Mouse (Mus musculus) stomach, embryonic 15.5 days (tissue): Measurements from ENCODE around the gene Def6. TPM values are rescaled to one million over a fixed set of nuclear protein-coding genes. Genes with fewer than 3 reads are reported as not detected.
A peak's percentile ranks its signal among the peaks of the same experiment; 100 is the strongest.
"Not testable (repeated sequence)": the region's sequence is repeated elsewhere in the genome, so short reads cannot be mapped to it uniquely, and the experiment has no call there.

ENCODE experiments used
- ATAC-seq: fragments of 200-750 bp; cut with Nextera tagmentation; 2 replicates; pipeline ENCODE4 v1.8.0; 2017; ENCODE audit warnings: low read depth, moderate number of reproducible peaks, moderate TSS enrichment; ENCODE audit not compliant: insufficient read depth, low FRiP score
- H3K27ac ChIP-seq: fragments of 300-500 bp; sonication (generic); 2 replicates; pipeline ENCODE4 v1.5.1; 2015; ENCODE audit warnings: mild to moderate bottlenecking, inconsistent platforms
- H3K27me3 ChIP-seq: fragments of 300-500 bp; sonication (generic); replicated peaks from 2 replicates; pipeline ENCODE4 v1.6.1; 2015; ENCODE audit warnings: inconsistent platforms
- H3K36me3 ChIP-seq: fragments of 300-500 bp; sonication (generic); 2 replicates; pipeline ENCODE4 v1.6.1; 2015; ENCODE audit warnings: inconsistent platforms
- H3K4me1 ChIP-seq: fragments of 300-500 bp; sonication (generic); 2 replicates; pipeline ENCODE4 v1.6.1; 2015; ENCODE audit warnings: inconsistent platforms
- H3K4me2 ChIP-seq: fragments of 300-500 bp; sonication (generic); 2 replicates; pipeline ENCODE4 v1.6.1; 2015; ENCODE audit warnings: mild to moderate bottlenecking, inconsistent platforms
- H3K4me3 ChIP-seq: fragments of 300-500 bp; sonication (generic); replicated peaks from 2 replicates; pipeline ENCODE4 v1.5.1; 2015; ENCODE audit warnings: inconsistent platforms
- H3K9ac ChIP-seq: fragments of 300-500 bp; sonication (generic); 2 replicates; pipeline ENCODE4 v1.6.1; 2015; ENCODE audit warnings: inconsistent platforms
- H3K9me3 ChIP-seq: fragments of 300-500 bp; sonication (generic); 2 replicates; pipeline ENCODE4 v1.6.1; 2016; ENCODE audit warnings: inconsistent platforms
- WGBS: fragments of 180-500 bp; shearing (Covaris S2); methylation state at CpG from one replicate; pipeline ENCODE4 v1.1.7; 2015; 5-methylcytosine and 5-hydroxymethylcytosine counted together
- polyA plus RNA-seq: library from polyadenylated mRNA; unstranded; fragments of >200 nt; fragmentation: Nextera tagmentation; extraction: Ambion mirVana; gene quantifications from 2 replicates; pipeline ENCODE4 v1.2.1, GENCODE M21; 2015

The Def6 gene
- polyA plus RNA-seq, 1 experiment from 2014 or later = 9.6 TPM

DNA sequence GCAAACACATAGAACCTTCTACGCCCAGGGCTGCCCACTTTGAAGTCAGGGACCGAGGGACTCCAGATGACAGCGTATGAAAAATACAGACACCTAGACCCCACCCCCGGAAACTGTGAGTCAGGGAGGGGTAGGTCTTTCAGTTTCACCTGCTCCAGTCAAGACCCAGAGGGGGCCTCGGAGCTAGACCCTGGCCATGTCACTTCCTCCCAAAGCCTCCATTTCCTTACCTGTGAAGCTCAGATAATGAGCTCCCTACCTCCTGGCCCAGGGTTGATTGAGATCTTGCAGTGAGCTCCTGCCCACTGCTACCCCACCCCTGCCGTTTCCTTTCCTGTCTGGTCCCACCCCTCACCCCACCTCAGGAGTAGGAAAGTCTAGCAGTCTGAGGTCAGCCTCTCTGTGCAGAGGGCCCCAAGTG lies 4.4 kb downstream of the Def6 start:
- ATAC-seq = no peak
- H3K36me3 ChIP-seq = no peaks in the 10 kb centered on the region
- no peaks in the 10 kb centered on the region for H3K27me3 ChIP-seq
- WGBS = 69% methylated on average over 6 of the region's 6 CpGs
- H3K9me3 ChIP-seq = no peaks in the 10 kb centered on the region
- no peak overlapping the region for H3K27ac ChIP-seq
- H3K4me1 ChIP-seq = peaks cover 11% of the 10 kb centered on the region
- no peak overlapping the region for H3K4me2 ChIP-seq
- no peak overlapping the region for H3K9ac ChIP-seq
- H3K4me3 ChIP-seq = no peak overlapping the region

DNA sequence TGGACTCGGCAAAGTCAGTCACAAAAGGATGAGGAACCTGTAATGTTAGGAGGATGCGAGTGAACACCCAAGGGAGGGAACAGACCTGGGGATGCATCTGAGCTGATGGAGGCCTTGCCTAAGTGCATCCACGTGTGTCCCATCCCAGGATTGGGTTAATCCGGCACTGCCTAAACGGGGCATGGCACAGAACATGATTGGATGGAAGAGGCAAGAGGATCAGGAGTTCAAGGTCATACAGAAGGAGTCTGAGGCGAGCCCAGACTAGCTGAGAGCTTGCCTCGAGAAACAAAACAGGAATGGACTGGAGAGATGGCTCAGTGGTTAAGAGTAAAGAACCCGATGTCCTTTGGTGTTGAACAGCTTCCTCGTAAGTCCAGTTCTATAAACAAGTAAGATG lies 4.8 kb downstream of the Def6 start:
- no peak overlapping the region for H3K9ac ChIP-seq
- no peak for ATAC-seq
- 55% methylated on average over 9 of the region's 9 CpGs for WGBS

DNA sequence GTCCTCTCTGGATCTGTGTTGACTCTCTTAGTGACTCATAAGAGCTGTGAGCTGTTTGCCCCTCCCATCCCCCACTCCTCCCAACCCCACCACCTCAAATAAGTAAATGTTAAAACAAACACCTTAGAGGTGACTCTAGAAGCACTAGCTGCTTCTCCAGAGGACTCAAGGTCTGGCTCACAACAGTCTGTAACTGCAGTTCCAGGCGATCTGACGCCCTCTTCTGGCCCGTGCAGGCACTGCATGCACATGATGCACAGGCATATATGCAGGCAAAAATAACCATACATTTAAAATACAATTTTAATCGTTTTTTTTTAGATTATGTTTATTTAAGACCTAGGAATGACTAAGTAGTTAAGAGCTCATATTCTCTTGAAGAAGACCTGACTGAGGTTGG lies 5.7 kb downstream of the Def6 start:
- Histone ChIP-seq H3K36me3 (no peaks in the 10 kb centered on the region), H3K27me3 (no peaks in the 10 kb centered on the region), H3K27ac (no peak overlapping the region; the same call in 1 of the 2 replicates), H3K4me2 (no peak overlapping the region), H3K4me1 (0 out of 2 replicates have a peak, but pooled peaks cover 9% of the 10 kb centered on the region), H3K9me3 (no peaks in the 10 kb centered on the region), H3K4me3 (no peak overlapping the region), H3K9ac (no peak overlapping the region)
- ATAC-seq = peak; percentile 45; the same call in 1 of the 2 replicates
- WGBS = 28% methylated on average over 4 of the region's 4 CpGs

More for the DNA sequence above, 4.8 kb downstream of the Def6 start:
- Histone ChIP-seq H3K36me3 (no peaks in the 10 kb centered on the region), H3K4me1 (peaks cover 8% of the 10 kb centered on the region), H3K9me3 (no peaks in the 10 kb centered on the region), H3K4me2 (no peak overlapping the region), H3K4me3 (no peak overlapping the region), H3K27me3 (no peaks in the 10 kb centered on the region), H3K27ac (no peak overlapping the region; the same call in 1 of the 2 replicates)

DNA sequence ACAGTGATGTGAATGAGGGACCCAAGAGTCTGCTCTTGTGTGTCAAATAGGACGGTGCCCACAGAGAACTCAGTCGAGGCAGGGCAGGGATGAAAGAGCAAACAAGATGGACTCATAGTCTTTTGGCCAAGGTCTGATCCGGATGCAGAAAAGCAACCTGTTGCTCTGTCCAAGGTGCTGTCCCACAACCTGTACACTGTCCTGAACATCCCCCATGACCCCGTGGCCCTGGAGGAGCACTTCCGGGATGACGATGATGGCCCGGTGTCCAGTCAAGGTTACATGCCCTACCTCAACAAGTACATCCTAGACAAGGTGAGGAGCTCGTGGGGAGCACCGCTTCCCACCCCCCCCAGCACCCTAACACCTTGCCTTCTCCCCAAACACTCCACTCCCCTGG lies 9.2 kb downstream of the Def6 start:
- Histone ChIP-seq H3K4me1 (0 out of 2 replicates have a peak, but pooled peaks cover 12% of the 10 kb centered on the region), H3K9me3 (no peaks in the 10 kb centered on the region), H3K4me2 (no peak overlapping the region), H3K27me3 (no peaks in the 10 kb centered on the region), H3K27ac (no peak overlapping the region), H3K4me3 (no peak overlapping the region), H3K9ac (no peak overlapping the region), H3K36me3 (no peaks in the 10 kb centered on the region)
- ATAC-seq = no peak
- 81% methylated on average over 9 of the region's 9 CpGs for WGBS

DNA sequence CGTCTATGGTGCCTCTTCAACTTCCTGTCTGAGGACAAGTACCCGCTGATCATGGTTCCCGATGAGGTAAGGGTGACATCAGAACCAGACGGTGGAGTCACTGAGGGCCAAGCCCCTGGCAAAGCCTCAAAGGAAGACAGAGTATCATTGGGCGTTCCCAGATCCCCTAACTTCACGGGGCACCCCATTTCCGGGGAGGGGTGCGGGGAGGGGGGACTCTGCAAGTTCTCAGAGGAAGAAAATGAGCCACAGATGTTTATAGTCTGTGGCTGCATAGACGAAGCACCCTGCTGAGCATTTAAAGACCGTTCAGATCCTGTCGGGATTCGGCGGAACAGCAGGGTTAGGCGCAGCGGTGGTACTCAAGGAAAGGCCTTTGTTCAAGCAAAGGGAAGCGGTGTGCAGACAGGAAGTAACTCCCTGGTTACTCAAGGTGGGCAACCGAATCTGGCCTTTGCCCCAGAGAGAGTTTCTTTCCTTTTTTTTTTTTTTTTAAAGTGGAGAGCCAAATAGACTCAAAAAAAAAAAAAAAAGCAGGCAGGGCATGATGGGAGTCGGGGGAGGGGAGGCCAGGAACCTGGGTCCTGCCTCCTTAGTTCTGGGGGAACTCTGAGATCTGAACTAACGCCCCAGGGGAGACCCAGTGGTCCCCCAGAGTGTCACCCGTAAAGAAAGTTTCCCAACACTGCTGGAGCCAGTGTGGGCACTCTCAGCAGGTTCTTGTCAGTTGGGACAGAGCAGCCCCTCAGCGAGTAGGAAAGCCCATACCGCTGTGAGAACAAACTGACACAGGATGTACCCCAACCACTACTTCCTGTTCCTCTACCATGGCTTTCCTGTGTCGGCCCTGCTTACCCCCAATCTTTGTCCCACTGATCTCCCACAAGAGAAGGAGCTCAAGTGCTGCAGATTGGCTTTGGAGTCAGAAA lies 10.4 kb downstream of the Def6 start:
- no peak for ATAC-seq

GRCm38 (mm10) chr17:28222463-28222862 lies 14.9 kb downstream of the Def6 start:
- not testable (repeated sequence) for H3K36me3 ChIP-seq, H3K27me3 ChIP-seq, ATAC-seq, H3K9me3 ChIP-seq, H3K9ac ChIP-seq, H3K27ac ChIP-seq, H3K4me2 ChIP-seq, H3K4me3 ChIP-seq
- peaks cover 28% of the 10 kb centered on the region; the same call in 1 of the 2 replicates for H3K4me1 ChIP-seq
- WGBS = 91% methylated on average over 10 of the region's 10 CpGs

More for the DNA sequence above, 10.4 kb downstream of the Def6 start:
- H3K4me3 ChIP-seq = no peak overlapping the region
- H3K4me2 ChIP-seq = peak overlapping the region; percentile 6; the same call in 1 of the 2 replicates
- peak overlapping the region; percentile 51; the same call in 1 of the 2 replicates for H3K27ac ChIP-seq
- H3K27me3 ChIP-seq = no peaks in the 10 kb centered on the region
- 27% methylated on average over 23 of the region's 23 CpGs for WGBS
- H3K9me3 ChIP-seq = no peaks in the 10 kb centered on the region
- H3K9ac ChIP-seq = no peak overlapping the region
- 0 out of 2 replicates have a peak, but pooled peaks cover 12% of the 10 kb centered on the region for H3K4me1 ChIP-seq
- H3K36me3 ChIP-seq = no peaks in the 10 kb centered on the region

DNA sequence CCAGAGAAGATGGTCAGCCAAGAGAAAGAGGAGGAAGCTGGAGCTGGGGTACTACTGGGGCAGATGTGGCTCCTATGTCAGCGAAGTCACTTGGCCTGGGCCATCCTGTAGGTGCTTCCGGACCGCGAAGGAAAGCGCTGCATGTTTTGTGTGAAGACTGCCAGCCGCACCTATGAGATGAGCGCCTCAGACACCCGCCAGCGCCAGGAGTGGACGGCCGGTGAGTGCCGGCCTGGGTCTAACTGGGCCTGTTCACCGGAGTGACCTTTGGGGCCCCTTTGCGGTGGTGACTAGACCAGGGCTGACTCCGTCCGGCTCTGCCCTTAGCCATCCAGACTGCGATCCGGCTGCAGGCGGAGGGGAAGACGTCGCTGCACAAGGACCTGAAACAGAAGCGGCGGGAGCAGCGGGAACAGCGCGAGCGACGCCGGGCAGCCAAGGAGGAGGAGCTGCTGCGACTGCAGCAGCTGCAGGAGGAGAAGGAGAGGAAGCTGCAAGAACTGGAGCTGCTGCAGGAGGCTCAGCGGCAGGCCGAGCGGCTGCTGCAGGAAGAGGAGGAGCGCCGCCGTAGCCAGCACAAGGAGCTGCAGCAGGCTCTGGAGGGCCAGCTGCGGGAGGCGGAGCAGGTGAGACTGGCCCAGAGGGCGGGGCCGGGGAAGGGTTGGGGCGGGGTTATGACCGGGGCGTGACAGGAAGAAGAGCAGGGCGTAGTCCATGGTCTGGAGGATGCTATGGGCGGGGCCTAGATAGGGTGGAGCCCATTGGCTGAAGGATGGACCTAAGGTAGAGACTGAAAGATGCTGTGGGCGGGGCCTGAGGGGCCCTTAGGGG lies 16.2 kb downstream of the Def6 start:
- Histone ChIP-seq H3K4me2 (peak overlapping the region; percentile 99), H3K36me3 (peaks cover 5% of the 10 kb centered on the region; the same call in 1 of the 2 replicates), H3K27me3 (no peaks in the 10 kb centered on the region), H3K27ac (peak overlapping the region; percentile 91), H3K4me1 (peaks cover 21% of the 10 kb centered on the region; the same call in 1 of the 2 replicates), H3K9me3 (no peaks in the 10 kb centered on the region), H3K4me3 (peak overlapping the region; percentile 52), H3K9ac (peak overlapping the region; percentile 63)
- peak; percentile 92 for ATAC-seq
- 1% methylated on average over 46 of the region's 46 CpGs for WGBS

- no peak for ATAC-seq
- H3K4me3 ChIP-seq = no peak overlapping the region
- no peaks in the 10 kb centered on the region for H3K27me3 ChIP-seq
- peak overlapping the region; percentile 91 for H3K27ac ChIP-seq
- no peak overlapping the region for H3K4me2 ChIP-seq
- no peaks in the 10 kb centered on the region for H3K9me3 ChIP-seq
- H3K36me3 ChIP-seq = peaks cover 5% of the 10 kb centered on the region; the same call in 1 of the 2 replicates
- H3K9ac ChIP-seq = no peak overlapping the region
- peaks cover 20% of the 10 kb centered on the region; the same call in 1 of the 2 replicates for H3K4me1 ChIP-seq
- 77% methylated on average over 10 of the region's 10 CpGs for WGBS
These were observed 17.0 kb downstream of the Def6 start for GRCm38 (mm10) chr17:28224615-28225014.

GRCm38 (mm10) chr17:28226014-28226413 lies 18.4 kb downstream of the Def6 start:
- 5% methylated on average over 21 of the region's 21 CpGs for WGBS
- no peak overlapping the region for H3K27ac ChIP-seq

DNA sequence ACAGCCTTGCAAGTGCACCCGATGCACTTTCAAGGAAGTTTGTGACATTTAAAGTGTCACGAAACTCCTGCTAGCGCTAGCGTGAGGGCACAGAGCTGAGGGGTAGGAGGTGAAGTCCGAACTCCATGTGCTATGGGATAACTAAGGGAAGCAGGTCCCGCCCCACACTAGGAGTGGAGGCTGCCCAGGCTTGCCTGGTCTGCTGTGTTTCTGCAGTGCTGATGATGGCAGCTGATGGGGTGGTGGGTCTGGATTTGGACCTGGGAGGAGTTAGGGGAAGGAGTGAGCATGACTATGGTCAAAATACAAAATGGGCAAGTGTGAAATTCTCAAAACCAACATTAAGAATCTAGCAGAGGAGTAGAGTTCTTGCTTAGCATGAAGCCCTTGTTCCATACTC lies 22.9 kb downstream of the Def6 start:
- ATAC-seq = no peak

More at GRCm38 (mm10) chr17:28226014-28226413, 18.4 kb downstream of the Def6 start:
- peaks cover 5% of the 10 kb centered on the region; the same call in 1 of the 2 replicates for H3K36me3 ChIP-seq
- no peak overlapping the region for H3K9ac ChIP-seq
- H3K4me1 ChIP-seq = peaks cover 19% of the 10 kb centered on the region; the same call in 1 of the 2 replicates
- peak overlapping the region; percentile 65 for H3K4me2 ChIP-seq
- no peaks in the 10 kb centered on the region for H3K9me3 ChIP-seq
- H3K27me3 ChIP-seq = no peaks in the 10 kb centered on the region
- 0 out of 2 replicates have a peak, but pooled peaks have one; percentile 12 for ATAC-seq
- peak overlapping the region; percentile 24; the same call in 1 of the 2 replicates for H3K4me3 ChIP-seq

GRCm38 (mm10) chr17:28231026-28231736 lies 23.6 kb downstream of the Def6 start:
- Histone ChIP-seq H3K9ac (no peak overlapping the region), H3K9me3 (no peaks in the 10 kb centered on the region), H3K27me3 (no peaks in the 10 kb centered on the region), H3K4me1 (peaks cover 17% of the 10 kb centered on the region), H3K4me3 (no peak overlapping the region), H3K36me3 (peaks cover 5% of the 10 kb centered on the region; the same call in 1 of the 2 replicates), H3K4me2 (no peak overlapping the region), H3K27ac (no peak overlapping the region)
- no peak for ATAC-seq
- 84% methylated on average over 18 of the region's 18 CpGs for WGBS

More for the DNA sequence above, 22.9 kb downstream of the Def6 start:
- Histone ChIP-seq H3K4me3 (no peak overlapping the region), H3K36me3 (peaks cover 5% of the 10 kb centered on the region; the same call in 1 of the 2 replicates), H3K9ac (no peak overlapping the region), H3K4me2 (no peak overlapping the region), H3K9me3 (no peaks in the 10 kb centered on the region), H3K27ac (no peak overlapping the region), H3K4me1 (peaks cover 22% of the 10 kb centered on the region), H3K27me3 (no peaks in the 10 kb centered on the region)
- WGBS = 74% methylated on average over 6 of the region's 6 CpGs
